Mouse (Mus musculus): Measurements from ENCODE around the gene Slc39a13. TPM values are rescaled to one million over a fixed set of nuclear protein-coding genes. Genes with fewer than 3 reads are reported as not detected.
"Not testable (repeated sequence)": the region's sequence is repeated elsewhere in the genome, so short reads cannot be mapped to it uniquely, and the experiment has no call there.

The Slc39a13 gene
- polyA plus RNA-seq, 1 experiment from 2014 or later, result 25.8 TPM

GRCm38 (mm10) chr2:91026491-91026890 lies 43.7 kb downstream of the Slc39a13 start:
- WGBS, result 84% methylated on average over 1 of the region's 1 CpGs
- no peak overlapping the region for H3K4me3 ChIP-seq
- H3K27ac ChIP-seq, result no peak overlapping the region
- H3K27me3 ChIP-seq (ENCODE audit: insufficient read depth, poor library complexity, severe bottlenecking), result peaks cover 7% of the 10 kb centered on the region; the same call in 1 of the 2 replicates
- no peaks in the 10 kb centered on the region; the same call in 1 of the 2 replicates for H3K36me3 ChIP-seq
- no peaks in the 10 kb centered on the region for H3K9me3 ChIP-seq
- peaks cover 7% of the 10 kb centered on the region; the same call in 1 of the 2 replicates for H3K4me1 ChIP-seq (replicated peaks)
- DNase-seq (ENCODE audit: low spot score), result no peak

- H3K4me3 ChIP-seq, result no peak overlapping the region
- H3K36me3 ChIP-seq, result peaks cover 9% of the 10 kb centered on the region
- no peak overlapping the region for H3K27ac ChIP-seq
- H3K9me3 ChIP-seq, result no peaks in the 10 kb centered on the region
- H3K27me3 ChIP-seq (ENCODE audit: insufficient read depth, poor library complexity, severe bottlenecking), result no peaks in the 10 kb centered on the region
- WGBS, result 96% methylated on average over 1 of the region's 1 CpGs
- peaks cover 7% of the 10 kb centered on the region; the same call in 1 of the 2 replicates for H3K4me1 ChIP-seq (replicated peaks)
- DNase-seq (ENCODE audit: low spot score), result no peak
Measured at GRCm38 (mm10) chr2:91025081-91025516, 45.1 kb downstream of the Slc39a13 start.

- H3K4me1 ChIP-seq (replicated peaks), result peaks cover 7% of the 10 kb centered on the region; the same call in 1 of the 2 replicates
- DNase-seq (ENCODE audit: low spot score), result no peak
- no peaks in the 10 kb centered on the region for H3K27me3 ChIP-seq (ENCODE audit: insufficient read depth, poor library complexity, severe bottlenecking)
- peaks cover 19% of the 10 kb centered on the region for H3K36me3 ChIP-seq
- no peak overlapping the region for H3K4me3 ChIP-seq
- no peaks in the 10 kb centered on the region for H3K9me3 ChIP-seq
- no peak overlapping the region for H3K27ac ChIP-seq
- 89% methylated on average over 1 of the region's 1 CpGs for whole genome bisulfite sequencing
Measured at GRCm38 (mm10) chr2:91023956-91024355, 46.3 kb downstream of the Slc39a13 start.

GRCm38 (mm10) chr2:91023131-91023530 lies 47.1 kb downstream of the Slc39a13 start:
- H3K36me3 ChIP-seq, result peaks cover 26% of the 10 kb centered on the region
- 59% methylated on average over 2 of the region's 2 CpGs for WGBS
- H3K4me1 ChIP-seq (replicated peaks), result peaks cover 3% of the 10 kb centered on the region; the same call in 1 of the 2 replicates
- no peaks in the 10 kb centered on the region for H3K9me3 ChIP-seq
- no peak overlapping the region for H3K4me3 ChIP-seq
- H3K27me3 ChIP-seq (ENCODE audit: insufficient read depth, poor library complexity, severe bottlenecking), result no peaks in the 10 kb centered on the region
- H3K27ac ChIP-seq, result no peak overlapping the region
- no peak for DNase-seq (ENCODE audit: low spot score)

- not testable (repeated sequence) for H3K4me1 ChIP-seq (replicated peaks); DNase-seq (ENCODE audit: low spot score); H3K27me3 ChIP-seq (ENCODE audit: insufficient read depth, poor library complexity, severe bottlenecking); H3K9me3 ChIP-seq; H3K4me3 ChIP-seq; H3K27ac ChIP-seq
- peaks cover 34% of the 10 kb centered on the region for H3K36me3 ChIP-seq
- WGBS, result 91% methylated on average over 7 of the region's 7 CpGs
Measured at GRCm38 (mm10) chr2:91022266-91022665, 48.0 kb downstream of the Slc39a13 start.

- Histone ChIP-seq H3K9me3 (no peaks in the 10 kb centered on the region), H3K36me3 (peaks cover 56% of the 10 kb centered on the region), H3K27me3 (ENCODE audit: insufficient read depth, poor library complexity, severe bottlenecking) (no peaks in the 10 kb centered on the region), H3K4me3 (no peak overlapping the region), H3K4me1 (replicated peaks) (peaks cover 6% of the 10 kb centered on the region; the same call in 1 of the 2 replicates), H3K27ac (no peak overlapping the region)
- WGBS, result 95% methylated on average over 3 of the region's 3 CpGs
- no peak for DNase-seq (ENCODE audit: low spot score)
Measured at GRCm38 (mm10) chr2:91019911-91020310, 50.3 kb downstream of the Slc39a13 start.

- WGBS, result 92% methylated on average over 8 of the region's 8 CpGs
- no peak for DNase-seq (ENCODE audit: low spot score)
- H3K36me3 ChIP-seq, result peaks cover 73% of the 10 kb centered on the region
Measured at GRCm38 (mm10) chr2:91018061-91018788, 52.0 kb downstream of the Slc39a13 start.

GRCm38 (mm10) chr2:91015386-91015785 lies 54.8 kb downstream of the Slc39a13 start:
- WGBS, result 83% methylated on average over 4 of the region's 4 CpGs
- Histone ChIP-seq H3K9me3 (no peaks in the 10 kb centered on the region), H3K27me3 (ENCODE audit: insufficient read depth, poor library complexity, severe bottlenecking) (no peaks in the 10 kb centered on the region), H3K4me1 (replicated peaks) (peaks cover 6% of the 10 kb centered on the region; the same call in 1 of the 2 replicates), H3K27ac (no peak overlapping the region), H3K4me3 (no peak overlapping the region), H3K36me3 (peaks cover 95% of the 10 kb centered on the region)
- no peak for DNase-seq (ENCODE audit: low spot score)

More at GRCm38 (mm10) chr2:91018061-91018788, 52.0 kb downstream of the Slc39a13 start:
- H3K9me3 ChIP-seq, result no peaks in the 10 kb centered on the region
- H3K4me3 ChIP-seq, result no peak overlapping the region
- H3K4me1 ChIP-seq (replicated peaks), result peaks cover 6% of the 10 kb centered on the region; the same call in 1 of the 2 replicates
- no peak overlapping the region for H3K27ac ChIP-seq
- no peaks in the 10 kb centered on the region for H3K27me3 ChIP-seq (ENCODE audit: insufficient read depth, poor library complexity, severe bottlenecking)

GRCm38 (mm10) chr2:91013881-91014280 lies 56.3 kb downstream of the Slc39a13 start:
- H3K27ac ChIP-seq, result no peak overlapping the region
- DNase-seq (ENCODE audit: low spot score), result no peak
- no peak overlapping the region for H3K4me3 ChIP-seq
- peaks cover 6% of the 10 kb centered on the region; the same call in 1 of the 2 replicates for H3K4me1 ChIP-seq (replicated peaks)
- 93% methylated on average over 2 of the region's 2 CpGs for WGBS
- peaks cover 97% of the 10 kb centered on the region for H3K36me3 ChIP-seq
- H3K27me3 ChIP-seq (ENCODE audit: insufficient read depth, poor library complexity, severe bottlenecking), result no peaks in the 10 kb centered on the region
- H3K9me3 ChIP-seq, result no peaks in the 10 kb centered on the region

Other genes starting within 250 kb of the Slc39a13 start
- gene Mtch2, start 223.3 kb downstream of the Slc39a13 start, polyA plus RNA-seq (2016; fragmentation: Nextera tagmentation; extraction: Ambion mirVana), result 234 and 244 TPM in 2 replicates
- 2.4 and 9.6 TPM in 2 replicates for gene C1qtnf4, start 184.6 kb downstream of the Slc39a13 start, polyA plus RNA-seq (2016; fragmentation: Nextera tagmentation; extraction: Ambion mirVana)
- 55.9 and 56.8 TPM in 2 replicates for gene Kbtbd4, start 165.7 kb downstream of the Slc39a13 start, polyA plus RNA-seq (2016; fragmentation: Nextera tagmentation; extraction: Ambion mirVana)
- 189 and 220 TPM in 2 replicates for gene Ndufs3, start 165.6 kb downstream of the Slc39a13 start, polyA plus RNA-seq (2016; fragmentation: Nextera tagmentation; extraction: Ambion mirVana)
- 129 and 141 TPM in 2 replicates for gene Celf1, start 130.0 kb downstream of the Slc39a13 start, polyA plus RNA-seq (2016; fragmentation: Nextera tagmentation; extraction: Ambion mirVana)
- 0.41 and 1.7 TPM in 2 replicates for gene Rapsn, start 34.8 kb downstream of the Slc39a13 start, polyA plus RNA-seq (2016; fragmentation: Nextera tagmentation; extraction: Ambion mirVana)
- gene Psmc3, start 16.4 kb downstream of the Slc39a13 start, polyA plus RNA-seq (2016; fragmentation: Nextera tagmentation; extraction: Ambion mirVana), result 341 and 347 TPM in 2 replicates
- 4.3 TPM in 2 replicates for gene Spi1, start 12.0 kb upstream of the Slc39a13 start, polyA plus RNA-seq (2016; fragmentation: Nextera tagmentation; extraction: Ambion mirVana)
- gene Mybpc3, start 47.7 kb upstream of the Slc39a13 start, polyA plus RNA-seq (2016; fragmentation: Nextera tagmentation; extraction: Ambion mirVana), result 0.32 TPM in 1 of 2 replicates, not detected in the other
- 17.1 and 23.1 TPM in 2 replicates for gene Madd, start 113.4 kb upstream of the Slc39a13 start, polyA plus RNA-seq (2016; fragmentation: Nextera tagmentation; extraction: Ambion mirVana)
- 2.0 and 2.1 TPM in 2 replicates for gene Nr1h3, start 132.4 kb upstream of the Slc39a13 start, polyA plus RNA-seq (2016; fragmentation: Nextera tagmentation; extraction: Ambion mirVana)
- 29.6 and 34.9 TPM in 2 replicates for gene Acp2, start 132.5 kb upstream of the Slc39a13 start, polyA plus RNA-seq (2016; fragmentation: Nextera tagmentation; extraction: Ambion mirVana)
- 8.3 and 10.5 TPM in 2 replicates for gene Ddb2, start 166.6 kb upstream of the Slc39a13 start, polyA plus RNA-seq (2016; fragmentation: Nextera tagmentation; extraction: Ambion mirVana)
- 30.0 and 38.5 TPM in 2 replicates for gene Pacsin3, start 185.5 kb upstream of the Slc39a13 start, polyA plus RNA-seq (2016; fragmentation: Nextera tagmentation; extraction: Ambion mirVana)
- gene Arfgap2, start 194.6 kb upstream of the Slc39a13 start, polyA plus RNA-seq (2016; fragmentation: Nextera tagmentation; extraction: Ambion mirVana), result 93.6 and 94.4 TPM in 2 replicates